In genomic region chr13:44896211-44896610, GRCm38 (mm10) we compare ENCODE assay signal across 25 mouse cellular contexts.
"Had no signal": no experiment of that assay in that cellular context is flagged by ENCODE, and none has a peak within 500 bp of the region (broad histone marks: within the 10 kb centered on the region; RNA-seq: fewer than 3 reads in every experiment).

No protein-coding gene starts in this region.

- H3K4me1 ChIP-seq: kidney, embryonic 15.5 days; limb, embryonic 15.5 days; liver, embryonic 12.5 days had no signal

- H3K4me3 ChIP-seq: heart, embryonic 10.5 days; heart, embryonic 12.5 days; hindbrain, embryonic 13.5 days; hindbrain, embryonic 15.5 days; kidney, embryonic 15.5 days; limb, embryonic 13.5 days; limb, embryonic 15.5 days; liver, embryonic 12.5 days had no signal

- ATAC-seq: hindbrain, postnatal 0 days; intestine, embryonic 16.5 days; liver, embryonic 12.5 days had no signal

- H3K27ac ChIP-seq: heart, embryonic 10.5 days; hindbrain, embryonic 13.5 days; hindbrain, embryonic 15.5 days; hindbrain, postnatal 0 days; kidney, embryonic 15.5 days; kidney, postnatal 0 days; limb, embryonic 13.5 days; limb, embryonic 15.5 days; liver, embryonic 12.5 days; liver, embryonic 14.5 days had no signal

- DNase-seq: gastrocnemius, postnatal 14 days; gastrocnemius, postnatal 36 days; heart, adult 18-20 months; heart, postnatal 10 days; heart, postnatal 36 days; kidney, adult 11 months; kidney, adult 2 months; kidney, adult 9 months; kidney, postnatal 14 days; kidney, postnatal 36 days; layer of hippocampus, adult 9-11 months; layer of hippocampus, postnatal 36 days; left cerebral cortex, postnatal 4 days had no signal

- H3K27me3 ChIP-seq: heart, embryonic 12.5 days; hindbrain, embryonic 13.5 days; hindbrain, embryonic 15.5 days; kidney, embryonic 15.5 days; limb, embryonic 13.5 days; limb, embryonic 15.5 days; liver, embryonic 12.5 days had no signal
